Comparison of ENCODE assay signal across 8 mouse cellular contexts in the genomic region with DNA sequence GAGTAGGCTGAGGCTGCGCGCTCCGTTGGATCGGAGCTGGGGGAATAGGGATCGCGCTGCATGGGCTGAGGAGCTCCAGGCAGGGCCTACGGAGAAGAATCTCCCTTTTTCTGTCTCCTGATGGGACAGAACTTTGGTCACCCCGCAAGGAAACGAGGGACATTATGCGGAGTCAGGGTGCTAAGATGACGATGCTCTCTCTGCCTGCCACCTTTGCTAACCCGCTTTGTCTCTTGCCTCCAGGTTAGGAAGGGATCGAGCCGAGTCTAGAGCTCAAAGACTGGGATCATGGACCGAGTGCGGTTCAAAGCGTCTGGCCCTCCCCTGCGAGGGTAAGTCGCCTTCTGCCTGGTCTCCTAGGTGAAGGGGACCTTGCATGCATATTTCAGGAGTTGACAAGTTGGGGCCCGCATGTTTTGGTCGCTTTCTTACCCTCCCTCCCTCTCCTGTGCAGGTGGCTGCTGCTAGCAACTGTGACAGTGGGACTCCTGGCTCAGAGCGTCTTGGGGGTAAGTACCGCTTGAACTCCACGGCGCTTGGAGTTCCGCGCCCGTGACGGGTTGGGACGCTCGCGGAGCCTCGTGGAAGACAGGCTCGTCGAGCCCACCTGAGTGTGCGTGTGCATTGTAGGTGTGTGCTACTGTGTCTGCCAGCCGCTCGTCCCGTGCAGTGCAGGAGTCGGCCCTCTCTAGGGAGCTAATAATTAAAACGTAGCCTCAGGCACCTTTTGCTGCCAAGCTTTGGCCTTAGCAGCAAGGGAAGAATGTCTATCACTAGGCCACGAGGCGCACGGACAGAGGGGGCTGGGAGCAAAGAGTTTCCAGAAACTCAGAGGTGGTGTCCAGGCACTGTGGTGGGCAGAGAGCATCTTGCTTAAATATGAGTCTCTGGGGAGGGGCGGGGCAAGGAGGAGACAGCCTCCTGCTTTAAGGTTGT. TPM values are rescaled to one million over a fixed set of nuclear protein-coding genes. Genes with fewer than 3 reads are reported as not detected.
A peak's percentile ranks its signal among the peaks of the same experiment; 100 is the strongest.
DNase-seq lines count a peak whose midpoint lies in the region; ATAC-seq and TF ChIP-seq lines count a peak whose summit lies in the region.

No protein-coding gene starts in this region.

- TF ChIP-seq CTCF in Patski (IDR thresholded peaks at IDR 0.05), result no peak

- POLR2A ChIA-PET in Patski (lab: Charles Lee), result interaction anchor here (0.9 to 2.9 kb wide), 16 partner anchors 9 to 108 kb away, joined by 3 to 17 read pairs (median 6); no protein-coding TSS in a partner anchor

- peak; percentile 25 for ATAC-seq in Patski
- ATAC-seq in forebrain, embryonic 13.5 days, result peak; percentile 58
- ATAC-seq in hindbrain, embryonic 15.5 days (ENCODE audit: low FRiP score, low read depth), result peak; percentile 14
- ATAC-seq in liver, embryonic 13.5 days (ENCODE audit: low read depth), result no peak
- ATAC-seq in neural tube, embryonic 14.5 days (ENCODE audit: low read depth), result peak; percentile 42; the same call in 1 of the 2 replicates
- ATAC-seq in CD4-positive, CD25-positive, alpha-beta regulatory T cell, adult 4 months, result no peak

- no peak overlapping the region for H3K27ac ChIP-seq in forebrain, embryonic 13.5 days
- H3K27ac ChIP-seq in hindbrain, embryonic 15.5 days (replicated peaks), result 0 out of 2 replicates have a peak overlapping the region, but pooled peaks have one; percentile 9
- H3K27ac ChIP-seq in liver, embryonic 13.5 days, result no peak overlapping the region
- H3K27ac ChIP-seq in neural tube, embryonic 14.5 days (ENCODE audit: low read depth, low read length), result no peak overlapping the region

- peak overlapping the region; percentile 64 for H3K4me3 ChIP-seq in forebrain, embryonic 13.5 days
- H3K4me3 ChIP-seq in hindbrain, embryonic 15.5 days, result peak overlapping the region; percentile 63
- peak overlapping the region; percentile 56 for H3K4me3 ChIP-seq in liver, embryonic 13.5 days (replicated peaks)
- H3K4me3 ChIP-seq in neural tube, embryonic 14.5 days (ENCODE audit: low read depth, low read length), result peak overlapping the region; percentile 55

- H3K4me2 ChIP-seq in forebrain, embryonic 13.5 days, result peak overlapping the region; percentile 96
- H3K4me2 ChIP-seq in hindbrain, embryonic 15.5 days, result peak overlapping the region; percentile 86
- H3K4me2 ChIP-seq in liver, embryonic 13.5 days, result peak overlapping the region; percentile 62
- peak overlapping the region; percentile 91 for H3K4me2 ChIP-seq in neural tube, embryonic 14.5 days (ENCODE audit: low read depth, low read length)

- no peaks in the 10 kb centered on the region for H3K36me3 ChIP-seq in forebrain, embryonic 13.5 days (ENCODE audit: poor library complexity, severe bottlenecking)
- no peaks in the 10 kb centered on the region for H3K36me3 ChIP-seq in hindbrain, embryonic 15.5 days
- H3K36me3 ChIP-seq in liver, embryonic 13.5 days, result no peaks in the 10 kb centered on the region
- H3K36me3 ChIP-seq in neural tube, embryonic 14.5 days (ENCODE audit: control insufficient read depth, insufficient read depth, low read length), result no peaks in the 10 kb centered on the region

- peak; percentile 47 to 53 for DNase-seq in adrenal gland, adult 18-20 months (ENCODE audit: low spot score in 2 of 2)
- no peak for DNase-seq in adrenal gland, adult 8-10 months
- DNase-seq in Patski (ENCODE audit: low read depth, low spot score), result no peak
- no peak for DNase-seq in liver, embryonic 13.5 days

- H3K4me1 ChIP-seq in forebrain, embryonic 13.5 days, result peaks cover 24% of the 10 kb centered on the region
- H3K4me1 ChIP-seq in hindbrain, embryonic 15.5 days (replicated peaks), result peaks cover 26% of the 10 kb centered on the region
- H3K4me1 ChIP-seq in liver, embryonic 13.5 days (replicated peaks), result peaks cover 7% of the 10 kb centered on the region; the same call in 1 of the 2 replicates
- H3K4me1 ChIP-seq in neural tube, embryonic 14.5 days (ENCODE audit: control insufficient read depth, insufficient read depth, low read length), result peaks cover 11% of the 10 kb centered on the region

- CTCF ChIA-PET in Patski (lab: Charles Lee), result interaction anchor here (0.8 to 4.3 kb wide), 11 partner anchors 11 to 84 kb away, joined by 3 to 21 read pairs (median 4); no protein-coding TSS in a partner anchor

- H3K9me3 ChIP-seq in forebrain, embryonic 13.5 days (replicated peaks), result no peaks in the 10 kb centered on the region
- H3K9me3 ChIP-seq in hindbrain, embryonic 15.5 days, result no peaks in the 10 kb centered on the region
- H3K9me3 ChIP-seq in liver, embryonic 13.5 days (replicated peaks), result no peaks in the 10 kb centered on the region
- H3K9me3 ChIP-seq in neural tube, embryonic 14.5 days (ENCODE audit: control insufficient read depth, low read length), result no peaks in the 10 kb centered on the region

- WGBS in forebrain, embryonic 13.5 days, result 3% methylated on average over 45 of the region's 45 CpGs
- 3% methylated on average over 45 of the region's 45 CpGs for WGBS in hindbrain, embryonic 15.5 days
- 5% methylated on average over 45 of the region's 45 CpGs for WGBS in liver, embryonic 13.5 days (ENCODE audit: insufficient replicate concordance)
- 2% methylated on average over 45 of the region's 45 CpGs for WGBS in neural tube, embryonic 14.5 days

- peak overlapping the region; percentile 74 for H3K9ac ChIP-seq in forebrain, embryonic 13.5 days
- H3K9ac ChIP-seq in hindbrain, embryonic 15.5 days, result peak overlapping the region; percentile 70
- peak overlapping the region; percentile 57; the same call in 1 of the 2 replicates for H3K9ac ChIP-seq in liver, embryonic 13.5 days
- peak overlapping the region; percentile 55 for H3K9ac ChIP-seq in neural tube, embryonic 14.5 days (replicated peaks; ENCODE audit: low read depth, low read length)

- in situ Hi-C loops in Patski (cut with MboI; ENCODE audit: low pct_unique_long_range_greater_than_20kb), result loop anchor here (5.0 kb wide), 2 partner anchors 51 to 74 kb away; no protein-coding TSS in a partner anchor

- H3K27me3 ChIP-seq in Patski, result no peaks in the 10 kb centered on the region
- H3K27me3 ChIP-seq in forebrain, embryonic 13.5 days, result peaks cover 71% of the 10 kb centered on the region
- peaks cover 58% of the 10 kb centered on the region for H3K27me3 ChIP-seq in hindbrain, embryonic 15.5 days
- H3K27me3 ChIP-seq in liver, embryonic 13.5 days, result peaks cover 57% of the 10 kb centered on the region
- peaks cover 37% of the 10 kb centered on the region for H3K27me3 ChIP-seq in neural tube, embryonic 14.5 days (ENCODE audit: control insufficient read depth, insufficient read depth, low read length)

RNA-seq across cellular contexts. Expression of a gene that starts 0.8 kb away (rescaled TPM):
- total RNA-seq in adrenal gland, adult 18-20 months (2021), result 100 to 1,000 TPM; 250 to 364 TPM
- total RNA-seq in adrenal gland, adult 8-10 months (2022), result 100 to 1,000 TPM; 276 to 357 (median 298) TPM
- polyA plus RNA-seq in Patski (2021), result 336 TPM
- polyA plus RNA-seq in forebrain, embryonic 13.5 days (2015; fragmentation: Nextera tagmentation; extraction: Ambion mirVana), result 50.8 and 53.5 TPM in 2 replicates
- 91.8 and 92.1 TPM in 2 replicates for polyA plus RNA-seq in hindbrain, embryonic 15.5 days (2015; fragmentation: Nextera tagmentation; extraction: Ambion mirVana)
- 14.3 and 18.2 TPM in 2 replicates for polyA plus RNA-seq in liver, embryonic 13.5 days (2015; fragmentation: Nextera tagmentation; extraction: Ambion mirVana)
- 30.2 and 133 TPM in 2 replicates for polyA plus RNA-seq in neural tube, embryonic 14.5 days (2014; fragmentation: Nextera tagmentation; extraction: Ambion mirVana)
- under 1 TPM in 1 of 2 experiments, not detected in 1; 0.22 TPM for polyA plus RNA-seq in CD4-positive, CD25-positive, alpha-beta regulatory T cell, adult 4 months (2017; shearing (Covaris generic))

RNA-seq across cellular contexts. Expression of a gene that starts 0.8 kb away (rescaled TPM):
- total RNA-seq in adrenal gland, adult 18-20 months (2021), result 100 to 1,000 TPM; 131 to 150 TPM
- total RNA-seq in adrenal gland, adult 8-10 months (2022), result 100 to 1,000 TPM; 122 to 162 (median 137) TPM
- polyA plus RNA-seq in Patski (2021), result 206 TPM
- polyA plus RNA-seq in forebrain, embryonic 13.5 days (2015; fragmentation: Nextera tagmentation; extraction: Ambion mirVana), result 21.7 and 24.0 TPM in 2 replicates
- polyA plus RNA-seq in hindbrain, embryonic 15.5 days (2015; fragmentation: Nextera tagmentation; extraction: Ambion mirVana), result 43.0 and 43.6 TPM in 2 replicates
- polyA plus RNA-seq in liver, embryonic 13.5 days (2015; fragmentation: Nextera tagmentation; extraction: Ambion mirVana), result 5.4 and 6.0 TPM in 2 replicates
- polyA plus RNA-seq in neural tube, embryonic 14.5 days (2014; fragmentation: Nextera tagmentation; extraction: Ambion mirVana), result 11.8 and 42.2 TPM in 2 replicates
- not detected for polyA plus RNA-seq in CD4-positive, CD25-positive, alpha-beta regulatory T cell, adult 4 months (2017; shearing (Covaris generic))

Comparison
In these comparisons a context has a peak if more than half of its experiments do, and no peak if none do; other contexts are left out.
1. DNase-seq: peak in adrenal gland, adult 18-20 months (2 of 2); none in adrenal gland, adult 8-10 months (single experiment), Patski (single experiment) and liver, embryonic 13.5 days (single experiment).
2. ATAC-seq: peak in Patski (single experiment), forebrain, embryonic 13.5 days (single experiment), hindbrain, embryonic 15.5 days (single experiment) and neural tube, embryonic 14.5 days (single experiment); none in liver, embryonic 13.5 days (single experiment) and CD4-positive, CD25-positive, alpha-beta regulatory T cell, adult 4 months (single experiment).
3. RNA of a gene that starts 0.8 kb away (polyA plus RNA-seq): 336 TPM in Patski (single experiment), 91.8 to 92.1 TPM in hindbrain, embryonic 15.5 days, 50.8 to 53.5 TPM in forebrain, embryonic 13.5 days, 30.2 to 133 TPM in neural tube, embryonic 14.5 days and 14.3 to 18.2 TPM in liver, embryonic 13.5 days; 0.22 TPM in CD4-positive, CD25-positive, alpha-beta regulatory T cell, adult 4 months; every median in the first group is over 10 times any median in the second.
4. Peak in every context shown above with its lines, with median percentiles within 50 percentile points of each other: H3K4me2 ChIP-seq, H3K4me3 ChIP-seq and H3K9ac ChIP-seq.